Mouse (Mus musculus): ENCODE data around the gene Ccl1. TPM values are rescaled to one million over a fixed set of nuclear protein-coding genes. Genes with fewer than 3 reads are reported as not detected.

Gene Ccl1
- total RNA-seq, 2 experiments from 2014 or later: not detected

GRCm38 (mm10) chr11:82203706-82204105 lies 101.8 kb downstream of the Ccl1 start:
- no peak for DNase-seq

- no peak for DNase-seq
These were observed 107.7 kb downstream of the Ccl1 start for GRCm38 (mm10) chr11:82197774-82198173.

- no peak for DNase-seq
These were observed 110.5 kb downstream of the Ccl1 start for GRCm38 (mm10) chr11:82194980-82195379.

- no peak for DNase-seq
These were observed 111.7 kb downstream of the Ccl1 start for GRCm38 (mm10) chr11:82193826-82194225.

- no peak for DNase-seq
These were observed 115.5 kb downstream of the Ccl1 start for GRCm38 (mm10) chr11:82189782-82190563.

GRCm38 (mm10) chr11:82185684-82186083 lies 119.8 kb downstream of the Ccl1 start:
- DNase-seq: no peak

GRCm38 (mm10) chr11:82183281-82183935 lies 122.1 kb downstream of the Ccl1 start:
- no peak for DNase-seq

- no peak for DNase-seq
These were observed 123.1 kb downstream of the Ccl1 start for GRCm38 (mm10) chr11:82182401-82182800.

GRCm38 (mm10) chr11:82181331-82181730 lies 124.2 kb downstream of the Ccl1 start:
- DNase-seq: no peak

GRCm38 (mm10) chr11:82178161-82178560 lies 127.3 kb downstream of the Ccl1 start:
- no peak for DNase-seq

- peak; percentile 63 for DNase-seq
These were observed 127.8 kb downstream of the Ccl1 start for GRCm38 (mm10) chr11:82177711-82178110.

GRCm38 (mm10) chr11:82174794-82175193 lies 130.7 kb downstream of the Ccl1 start:
- peak; percentile 81 for DNase-seq

GRCm38 (mm10) chr11:82173491-82173890 lies 132.0 kb downstream of the Ccl1 start:
- no peak for DNase-seq

- peak; percentile 13 for DNase-seq
These were observed 134.0 kb downstream of the Ccl1 start for GRCm38 (mm10) chr11:82171316-82172071.

- no peak for DNase-seq
These were observed 136.0 kb downstream of the Ccl1 start for GRCm38 (mm10) chr11:82169456-82169855.

GRCm38 (mm10) chr11:82168308-82168707 lies 137.2 kb downstream of the Ccl1 start:
- no peak for DNase-seq

- DNase-seq: no peak
These were observed 142.2 kb downstream of the Ccl1 start for GRCm38 (mm10) chr11:82163285-82163684.

- no peak for DNase-seq
These were observed 146.4 kb downstream of the Ccl1 start for GRCm38 (mm10) chr11:82159126-82159525.

GRCm38 (mm10) chr11:82139492-82140094 lies 165.9 kb downstream of the Ccl1 start:
- no peak for DNase-seq

- DNase-seq: no peak
These were observed 169.3 kb downstream of the Ccl1 start for GRCm38 (mm10) chr11:82136196-82136595.

GRCm38 (mm10) chr11:82132977-82133376 lies 172.5 kb downstream of the Ccl1 start:
- no peak for DNase-seq

Data from heart, postnatal 4 days (tissue).